Mouse (Mus musculus) embryo, embryonic 10 days (tissue): ENCODE measurements around the gene Eef1a1.
"Not testable (repeated sequence)": the region's sequence is repeated elsewhere in the genome, so short reads cannot be mapped to it uniquely, and the experiment has no call there.

Experiments used
- DNase-seq: peaks from one replicate; pipeline ENCODE4 v3.0.0-alpha.2; 2015; ENCODE audit warnings: low spot score

Gene Eef1a1

DNA sequence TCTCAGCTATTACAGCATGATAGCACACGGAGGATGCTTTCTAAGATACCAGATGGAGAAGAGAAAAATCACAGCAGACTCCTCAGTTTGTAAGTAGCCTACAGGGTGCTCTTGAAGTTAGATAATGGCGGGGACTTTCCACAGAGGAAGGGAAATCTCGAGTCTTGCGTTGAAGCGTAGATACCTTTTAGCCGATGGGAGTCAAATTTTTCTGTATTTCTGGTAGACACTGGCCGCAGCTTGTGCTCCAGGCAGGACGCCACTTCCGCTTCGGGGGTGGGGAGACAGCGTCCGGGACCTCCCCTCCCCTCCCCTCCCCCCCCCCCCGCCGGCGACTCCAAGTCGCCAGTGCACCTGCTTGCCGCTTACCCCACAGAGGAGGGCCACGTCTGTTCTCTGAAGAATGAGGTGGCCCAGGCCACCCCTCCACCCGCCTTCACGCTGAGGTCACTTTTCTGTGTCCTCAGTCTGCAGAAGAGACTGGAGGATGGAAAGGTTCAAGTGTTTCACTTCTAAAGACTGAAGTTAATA is at the start of gene Eef1a1:
TSS of gene Eef1a1 (minus strand) at position 262 of the 531 bp plus-strand sequence.
- DNase-seq: peak; percentile 50

DNA sequence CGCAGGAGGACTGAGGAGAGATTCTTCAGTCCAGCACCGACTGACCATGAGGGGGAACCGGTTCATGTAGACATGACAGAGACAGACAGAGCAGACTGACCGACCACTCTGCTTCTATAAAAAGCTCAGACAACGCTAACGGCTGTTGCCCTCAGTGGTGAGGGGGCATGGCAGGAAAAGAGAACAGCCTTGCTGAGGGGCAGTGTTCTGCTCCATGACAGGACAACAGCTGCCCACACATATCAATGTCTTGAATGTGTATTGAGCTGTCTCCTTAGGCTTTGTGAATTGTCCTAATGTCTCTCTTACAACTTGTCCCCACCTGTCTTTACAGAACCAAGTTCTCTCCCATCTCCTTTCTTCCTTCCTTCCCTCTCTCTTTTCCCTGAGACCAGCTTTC is 49.5 kb upstream of the Eef1a1 start:
- no peak for DNase-seq

DNA sequence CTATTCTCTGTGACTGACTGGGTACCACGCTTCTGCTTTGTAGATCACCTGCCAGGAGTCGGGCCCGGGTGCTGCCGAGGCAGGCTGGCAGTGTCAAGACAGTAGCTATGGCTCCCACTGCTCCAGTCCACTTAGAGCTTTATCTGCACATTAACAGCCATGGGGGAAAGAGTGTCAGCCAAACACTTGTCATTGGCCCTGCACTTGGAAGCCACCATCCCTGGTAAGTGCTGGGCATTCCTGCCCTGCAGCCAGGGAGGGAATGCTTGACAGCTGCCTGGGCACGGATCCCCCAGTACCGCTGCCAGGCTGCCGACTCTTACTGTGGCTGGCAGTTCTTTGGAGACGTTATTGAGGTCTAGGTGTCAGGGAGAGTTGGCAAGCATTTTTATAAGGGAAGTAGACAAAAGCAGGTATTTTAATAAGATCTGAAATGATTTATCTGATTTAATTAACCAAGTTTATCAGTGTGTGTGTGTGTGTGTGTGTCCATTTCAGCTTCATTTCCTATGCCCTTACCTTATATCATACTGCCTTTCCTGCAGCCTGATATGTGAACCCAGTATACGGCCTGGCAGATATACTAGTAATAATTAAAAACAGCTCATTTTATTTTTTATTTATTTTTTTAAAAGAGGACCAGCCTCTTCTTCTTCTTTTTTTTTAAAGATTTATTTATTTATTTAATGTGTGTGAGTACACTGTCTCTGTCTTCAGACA is 48.4 kb upstream of the Eef1a1 start:
- no peak for DNase-seq

DNA sequence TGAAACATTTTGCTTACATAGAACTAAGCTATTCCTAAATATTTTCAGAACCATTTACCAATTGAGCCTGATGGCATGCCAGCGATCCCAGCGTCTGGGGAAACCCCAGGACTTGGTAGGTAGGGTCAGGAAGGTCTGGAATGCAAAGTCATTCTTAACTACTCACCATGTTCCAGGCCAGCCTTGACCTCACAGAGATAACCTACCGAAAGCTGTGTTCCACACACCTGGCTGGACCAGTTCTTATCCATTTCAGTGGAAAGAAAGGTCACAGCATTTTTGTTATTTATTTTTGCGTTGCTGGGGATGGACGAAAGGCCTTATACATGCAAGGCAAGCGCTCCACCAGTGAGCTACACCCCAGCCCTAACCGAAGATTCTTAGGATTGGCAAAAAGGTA is 45.7 kb upstream of the Eef1a1 start:
- DNase-seq: no peak

DNA sequence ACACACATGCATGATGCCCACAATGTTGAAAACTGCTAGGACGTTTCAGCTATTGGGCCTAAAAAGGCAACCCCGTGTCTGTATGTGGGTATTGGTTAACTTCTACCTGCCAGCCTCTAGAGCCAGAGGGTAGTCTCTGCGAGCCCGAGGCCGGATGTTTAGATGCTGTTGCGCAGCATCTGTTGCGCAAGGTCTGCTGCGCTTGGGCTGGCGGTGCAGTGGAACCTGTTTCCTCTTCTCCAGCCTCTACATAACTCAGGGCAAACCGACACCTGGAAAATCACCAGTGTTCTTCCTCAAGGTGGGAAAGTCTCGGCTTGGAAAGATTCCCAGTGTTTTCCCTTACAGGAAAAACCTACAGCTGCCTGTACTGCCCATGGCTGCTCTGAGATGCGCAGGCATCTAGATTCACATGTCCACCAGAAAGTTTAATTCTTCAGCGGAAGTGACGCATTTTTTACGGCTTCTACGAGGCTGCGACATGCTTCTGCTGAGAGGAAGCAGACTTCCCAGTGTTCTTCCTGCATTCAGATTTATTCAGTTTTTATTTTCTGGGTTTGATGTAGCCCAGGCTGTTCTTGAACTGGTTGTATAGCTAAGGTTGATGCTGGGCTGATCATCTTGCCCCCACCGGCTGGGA is 44.5 kb upstream of the Eef1a1 start:
- no peak for DNase-seq

DNA sequence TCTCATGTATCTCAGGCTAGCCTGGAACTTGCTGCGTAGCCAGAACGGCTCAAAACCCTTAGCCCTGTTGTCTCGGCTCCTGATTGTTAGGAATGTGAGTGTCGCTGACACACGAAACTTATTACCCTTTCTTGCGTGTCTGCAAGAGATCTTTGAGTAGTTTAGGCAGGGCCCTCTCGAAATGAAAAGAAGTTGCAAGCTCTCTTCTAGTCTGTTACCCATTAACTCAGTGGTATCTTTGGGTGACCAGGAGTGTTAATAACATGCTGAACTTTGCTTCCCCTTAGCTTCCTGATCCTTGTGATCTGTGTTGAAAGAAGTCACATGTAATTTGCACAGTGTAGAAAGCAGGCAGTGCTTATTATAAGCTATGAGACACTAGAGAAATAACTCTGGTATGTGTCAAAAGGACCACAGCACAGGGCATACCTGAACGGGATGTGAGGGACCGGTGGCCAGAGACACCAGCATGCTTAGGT is 43.4 kb upstream of the Eef1a1 start:
- DNase-seq: no peak

DNA sequence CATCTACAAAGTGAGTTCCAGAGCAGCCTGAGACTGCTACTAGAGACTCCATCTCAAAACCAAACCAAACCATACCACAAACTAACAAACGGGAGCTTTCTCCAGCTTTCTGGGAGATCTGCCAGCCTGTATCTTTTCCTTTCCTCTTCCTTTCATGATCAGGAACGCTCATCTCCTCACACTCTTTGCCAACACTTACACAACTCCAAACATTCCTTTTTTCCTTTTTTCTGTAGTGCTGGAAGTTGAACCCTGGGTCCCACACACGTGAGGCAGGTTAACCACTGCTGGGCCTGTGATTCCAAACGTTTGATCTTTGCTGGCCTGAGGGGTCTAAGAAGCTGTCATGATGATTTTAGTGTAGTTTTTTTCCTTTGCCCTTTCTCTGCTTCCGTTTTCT is 42.9 kb upstream of the Eef1a1 start:
- no peak for DNase-seq

DNA sequence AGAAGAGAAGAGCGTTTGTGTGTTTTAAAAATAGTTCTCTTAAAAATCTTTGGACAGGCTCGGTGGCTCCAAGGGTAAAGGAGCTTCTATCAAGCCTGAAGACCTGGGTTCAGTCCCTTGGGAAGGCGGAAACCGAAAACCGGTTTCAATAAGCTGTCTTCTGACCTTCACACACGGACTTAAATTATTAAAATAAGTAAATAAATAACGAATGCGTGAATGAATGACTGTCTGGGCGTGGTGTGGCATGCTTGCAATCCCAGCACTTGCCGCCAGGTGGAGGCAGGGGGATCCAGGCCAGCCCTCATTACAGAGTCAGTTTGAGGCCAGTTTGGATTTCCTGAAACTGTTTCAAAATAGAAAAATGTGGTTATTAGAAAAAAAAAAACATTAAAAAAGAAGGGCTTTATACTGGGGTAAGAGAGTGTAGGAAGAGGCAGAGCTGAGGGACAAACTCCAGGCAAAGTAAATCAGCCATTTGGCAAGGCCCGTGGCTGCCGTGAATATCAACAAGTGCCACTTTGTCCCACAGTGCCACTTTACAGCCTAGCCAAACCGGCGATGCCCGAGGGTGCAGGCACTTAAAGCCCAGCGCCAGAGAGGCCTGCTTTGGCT is 38.9 kb upstream of the Eef1a1 start:
- peak; percentile 90 for DNase-seq

DNA sequence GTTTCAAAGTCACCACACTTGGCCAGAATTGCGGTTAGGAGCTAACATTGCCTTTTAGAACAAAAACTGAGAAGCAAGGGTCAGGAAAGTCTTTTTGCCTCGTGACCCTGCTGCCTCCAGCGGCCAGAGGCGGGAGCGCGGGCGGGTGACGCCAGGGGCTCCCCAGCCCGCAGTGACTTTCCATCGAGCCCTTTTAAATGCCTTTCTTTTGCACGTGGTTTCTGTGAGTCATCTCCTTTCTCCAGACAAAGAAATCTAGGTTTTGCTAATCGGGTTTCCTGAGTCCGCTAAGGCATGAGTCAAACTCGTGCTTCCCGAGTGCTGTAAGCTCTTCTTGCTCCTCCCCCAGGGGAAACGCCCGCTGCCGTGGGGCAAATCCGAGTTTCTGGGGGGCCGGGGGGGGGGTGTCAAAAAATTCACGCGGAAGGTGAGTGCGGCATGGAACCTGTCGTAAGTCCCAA is 38.4 kb upstream of the Eef1a1 start:
- peak; percentile 89 for DNase-seq

DNA sequence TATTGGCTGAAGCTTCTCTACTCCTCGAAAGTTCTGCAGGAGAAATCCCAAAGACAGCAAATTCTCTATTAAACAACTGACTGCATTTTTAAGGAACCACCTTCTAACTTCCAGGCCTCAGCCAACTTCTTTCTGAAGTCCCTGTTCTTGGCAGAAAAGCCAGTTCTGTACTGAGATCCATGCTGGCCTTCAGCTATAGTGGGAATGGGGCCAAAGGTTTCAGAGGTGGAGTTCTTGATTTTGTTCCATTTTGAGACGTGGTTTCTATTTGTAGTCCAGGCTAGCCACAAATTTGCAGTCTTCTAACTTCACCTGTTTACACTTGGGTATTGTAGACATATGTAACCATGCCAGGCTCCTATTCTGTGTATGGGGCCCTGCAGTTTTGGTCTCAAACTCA is 37.3 kb upstream of the Eef1a1 start:
- DNase-seq: no peak

DNA sequence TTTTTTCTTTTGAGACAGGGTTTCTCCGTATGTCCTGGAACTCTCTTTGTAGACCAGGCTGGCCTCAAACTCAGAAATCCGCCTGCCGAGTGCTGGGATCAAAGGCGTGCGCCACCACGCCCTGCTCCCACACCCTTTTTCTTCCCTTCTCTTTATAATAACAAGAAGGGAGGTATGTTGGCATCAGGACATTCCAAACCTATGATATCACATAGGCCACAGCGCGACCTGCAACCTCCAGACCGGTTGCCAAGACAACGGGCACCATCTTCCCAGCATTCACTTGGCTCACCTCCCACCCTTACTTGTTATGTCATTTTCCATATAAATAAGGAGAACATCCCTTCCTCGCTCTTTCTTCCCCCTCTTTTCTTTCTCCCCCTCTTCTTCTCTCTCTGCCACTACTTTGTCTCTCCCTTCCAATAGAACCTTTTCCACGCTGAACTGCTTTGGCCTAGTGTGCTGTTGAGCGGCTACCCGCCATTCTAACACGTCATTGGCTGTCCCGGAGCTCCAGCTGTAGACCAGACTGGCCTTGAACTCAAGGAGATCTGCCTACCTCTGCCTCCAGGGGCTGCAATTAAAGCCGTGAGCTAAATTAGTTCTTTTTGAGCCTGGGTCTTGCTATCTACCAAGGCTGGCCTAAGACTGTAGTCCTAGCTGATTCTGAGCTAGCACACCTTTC is 36.6 kb upstream of the Eef1a1 start:
- DNase-seq: no peak

DNA sequence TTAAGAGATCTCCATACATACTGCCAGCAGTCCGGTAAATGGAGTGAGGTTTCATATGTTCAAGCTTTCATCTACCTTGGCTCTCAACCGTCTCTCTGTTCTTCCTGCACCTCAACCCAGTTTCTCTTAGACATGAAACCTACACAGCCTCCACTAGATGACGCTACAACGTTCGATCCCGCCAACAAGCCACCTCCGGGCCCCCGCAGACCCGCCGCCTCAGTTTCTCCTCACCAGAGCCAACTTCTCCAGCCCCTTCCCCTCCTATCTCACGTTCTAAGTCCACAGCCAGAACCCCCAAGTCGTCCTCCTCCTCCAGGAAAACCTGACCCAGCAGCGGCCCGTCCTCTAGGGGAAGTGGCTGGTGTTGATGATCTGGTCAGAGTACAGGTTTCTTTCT is 32.7 kb upstream of the Eef1a1 start:
- DNase-seq: peak; percentile 75

DNA sequence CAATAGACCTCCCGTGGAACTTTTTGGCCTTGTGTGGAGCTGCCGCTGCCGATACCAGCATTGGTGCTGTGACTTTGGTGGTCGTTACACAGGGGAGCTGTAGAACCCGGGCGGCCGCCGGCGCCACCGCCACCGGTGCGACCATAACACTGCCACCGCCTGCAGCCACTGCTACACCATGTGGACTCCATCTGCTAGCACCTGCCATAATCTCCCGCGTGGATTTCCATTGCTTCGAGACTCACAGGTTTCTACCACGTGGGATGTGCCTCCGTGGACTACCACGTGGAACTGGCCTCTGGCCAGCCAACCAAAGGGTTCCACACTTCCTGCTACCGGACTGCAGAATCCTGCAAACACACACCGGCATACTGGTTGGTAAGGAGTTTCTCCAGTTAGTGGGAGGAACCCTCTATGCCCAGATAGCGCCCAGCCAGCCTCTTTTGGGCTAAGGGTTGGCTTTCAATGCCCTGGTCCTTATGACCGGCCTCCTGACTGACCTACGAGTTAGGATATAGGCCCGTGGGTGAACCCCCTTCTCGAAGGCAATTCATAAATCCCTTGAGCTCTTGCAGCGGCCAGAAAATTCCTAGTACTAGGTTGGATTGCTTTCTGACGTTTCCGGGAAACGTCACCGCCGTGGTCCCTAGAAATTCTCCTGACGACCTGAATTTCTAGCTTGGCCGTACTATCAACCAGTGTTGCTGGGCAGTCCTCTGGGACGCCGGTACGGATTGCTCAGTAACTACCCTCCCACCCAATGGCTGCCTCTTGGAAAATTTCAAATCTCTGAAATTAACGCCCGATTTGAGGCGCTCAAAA is 32.0 kb upstream of the Eef1a1 start:
- peak; percentile 55 for DNase-seq

DNA sequence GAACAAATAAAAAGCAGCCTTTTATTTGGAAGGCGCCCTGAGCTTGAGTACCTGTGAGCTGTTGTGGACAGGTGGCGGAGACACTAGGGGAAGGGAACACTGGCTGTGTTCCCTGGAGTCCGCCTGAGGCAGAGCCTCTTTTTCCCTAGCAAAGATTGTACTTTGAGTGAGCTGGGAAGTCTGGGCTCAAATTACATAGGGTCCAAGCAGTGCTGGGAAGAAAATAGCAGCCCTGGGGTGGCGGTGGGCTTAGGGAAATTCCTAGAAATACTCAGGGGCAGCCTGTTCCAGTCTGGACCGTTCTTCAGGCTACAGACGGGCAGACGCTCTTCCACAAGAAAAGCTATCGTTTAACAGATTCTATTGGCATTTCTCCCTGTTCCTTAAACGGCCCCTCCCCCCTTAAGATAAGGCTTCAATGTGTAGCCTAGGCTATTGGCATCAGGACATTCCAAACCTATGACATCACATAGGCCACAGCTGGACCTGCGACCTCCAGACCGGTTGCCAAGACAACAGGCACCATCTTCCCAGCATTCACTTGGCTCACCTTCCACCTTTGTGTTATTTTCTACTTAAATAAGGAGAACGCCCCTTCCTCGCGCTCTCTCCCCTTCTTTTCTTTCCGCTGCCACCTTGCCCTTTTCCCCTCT is 31.3 kb upstream of the Eef1a1 start:
- peak; percentile 98 for DNase-seq

DNA sequence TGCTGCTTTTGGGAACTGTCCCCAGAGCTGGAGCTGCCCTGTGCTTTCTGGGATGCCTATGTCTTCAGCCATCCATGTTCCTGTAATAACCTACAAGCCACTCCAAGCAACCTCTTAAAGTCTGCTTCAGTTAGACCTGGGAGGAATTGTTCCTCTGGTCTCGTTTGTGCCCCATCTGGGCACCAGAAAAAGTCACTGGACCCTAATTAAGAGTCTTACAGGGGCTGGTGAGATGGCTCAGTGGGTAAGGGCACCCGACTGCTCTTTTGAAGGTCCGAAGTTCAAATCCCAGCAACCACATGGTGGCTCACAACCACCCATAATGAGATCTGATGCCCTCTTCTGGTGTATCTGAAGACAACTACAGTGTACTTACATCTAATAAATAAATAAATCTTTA is 28.3 kb upstream of the Eef1a1 start:
- DNase-seq: not testable (repeated sequence)

DNA sequence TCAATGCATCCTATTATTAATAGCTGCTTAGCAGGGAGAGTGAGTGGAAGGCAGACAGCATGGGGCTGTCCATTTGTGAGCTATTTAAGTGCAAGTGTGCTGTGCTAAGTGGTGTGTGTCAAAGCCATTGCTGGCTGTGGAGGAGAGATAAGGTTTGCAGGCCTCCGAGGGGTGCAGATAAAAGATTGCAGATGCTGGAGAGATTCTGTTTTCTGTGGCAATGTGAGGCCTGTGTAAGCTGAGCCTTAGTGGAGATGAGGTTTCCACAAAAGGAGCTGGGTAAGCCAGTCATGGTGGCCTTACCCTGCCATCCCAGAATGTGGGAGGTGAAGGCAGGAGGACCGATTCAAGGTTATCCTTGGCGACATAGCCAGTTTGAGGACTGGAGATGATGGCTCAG is 27.2 kb upstream of the Eef1a1 start:
- no peak for DNase-seq

DNA sequence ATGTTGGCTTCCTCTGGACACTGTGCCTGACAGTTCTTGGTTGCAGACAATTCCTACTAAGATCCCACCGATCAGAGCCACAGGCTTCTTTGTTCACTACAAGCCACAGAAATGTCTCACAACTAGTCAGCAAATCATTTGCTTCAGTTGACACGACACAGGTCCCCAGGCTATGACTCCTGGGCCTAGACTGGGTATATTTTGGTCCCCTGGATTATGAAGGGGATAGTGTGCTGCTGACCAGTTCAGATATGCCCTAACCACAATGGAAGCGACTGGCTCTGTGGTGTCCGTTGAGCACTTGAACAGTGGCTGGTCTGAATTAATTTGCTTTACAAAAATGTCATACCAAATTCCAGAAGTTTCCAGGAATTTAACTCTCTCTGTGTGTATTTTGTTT is 25.7 kb upstream of the Eef1a1 start:
- DNase-seq: no peak

DNA sequence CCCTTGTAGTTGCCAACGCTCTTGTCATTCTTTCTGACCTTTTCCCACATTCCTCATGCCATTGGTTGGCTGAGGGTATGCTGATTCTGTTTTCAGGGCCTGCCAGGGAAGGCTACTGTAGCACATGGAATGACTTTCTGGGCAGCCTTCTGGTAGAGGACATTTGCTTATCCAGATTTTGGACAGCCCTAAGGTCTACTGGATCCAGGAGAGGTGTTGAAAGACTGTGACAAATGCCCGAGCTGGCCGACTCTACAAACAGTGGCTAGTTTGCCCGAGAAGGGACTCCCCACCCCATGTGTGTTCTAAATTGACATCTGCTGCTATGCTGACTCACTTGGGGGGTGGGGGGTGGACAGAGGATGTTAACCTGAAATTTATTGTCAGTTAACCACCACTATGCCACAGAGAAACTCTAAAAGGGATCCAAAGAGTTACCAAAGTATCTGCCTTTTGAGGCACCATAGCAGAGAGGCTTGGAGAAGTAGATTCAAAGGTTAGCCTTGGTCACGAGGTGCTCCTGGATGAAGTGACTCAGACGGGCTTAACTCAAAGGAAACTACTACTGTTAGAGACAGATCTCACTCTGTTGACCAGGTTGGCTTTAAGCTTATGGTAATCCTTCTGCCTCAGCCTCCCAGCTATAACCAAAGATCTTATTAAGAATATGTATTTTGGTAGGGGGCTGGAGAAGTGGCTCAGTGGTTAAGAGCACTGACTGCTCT is 25.0 kb upstream of the Eef1a1 start:
- DNase-seq: no peak

DNA sequence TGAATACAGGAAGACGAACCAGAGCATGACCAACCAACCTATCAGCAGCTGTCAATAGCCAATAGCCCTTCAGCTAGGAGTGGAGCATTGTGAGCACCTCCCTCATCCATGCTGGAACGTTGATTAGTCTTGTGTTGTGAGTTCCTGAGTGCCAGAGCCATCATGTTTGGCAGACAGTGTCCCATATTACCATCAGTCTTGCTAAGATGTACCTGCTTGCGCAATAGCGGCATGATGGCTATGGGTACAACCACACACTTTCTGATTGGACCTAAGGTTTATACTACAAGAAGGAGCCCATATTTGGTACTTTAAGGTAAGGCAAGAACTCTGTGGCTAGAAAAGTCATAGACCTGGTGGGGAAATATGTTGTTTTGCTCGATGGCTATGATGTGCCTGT is 22.8 kb upstream of the Eef1a1 start:
- no peak for DNase-seq

DNA sequence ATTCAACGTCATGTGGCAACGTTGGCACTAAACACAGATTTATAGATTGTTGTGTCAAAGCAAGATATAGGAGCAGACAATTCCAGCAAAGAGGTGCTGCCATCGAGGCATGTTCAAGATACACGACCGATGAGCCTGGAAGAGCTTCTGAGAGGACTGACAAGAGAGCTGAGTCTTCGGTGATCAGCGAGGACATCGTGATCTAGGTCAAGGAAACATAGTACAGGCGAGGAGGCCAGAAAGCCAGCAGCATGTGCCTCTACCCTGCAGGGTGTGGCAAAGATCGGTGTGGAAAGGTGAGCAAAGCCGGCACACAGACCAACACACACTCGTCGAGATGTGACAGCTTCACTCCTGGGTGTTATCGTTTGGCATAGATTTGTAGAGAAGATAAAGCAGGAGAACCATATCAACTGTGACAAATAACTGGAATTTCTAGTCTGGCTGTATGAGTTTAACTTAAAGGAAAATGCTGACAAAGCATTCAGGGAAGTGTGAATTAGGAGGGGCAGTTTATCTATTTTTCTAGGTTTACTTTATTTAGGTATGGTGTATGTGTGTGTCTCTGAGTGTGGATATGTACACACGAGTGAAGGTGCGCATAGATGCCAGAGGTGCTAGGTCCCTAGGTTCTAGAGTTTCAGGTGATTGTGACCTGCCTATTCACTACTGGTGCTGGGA is 19.3 kb upstream of the Eef1a1 start:
- DNase-seq: no peak
